Mouse (Mus musculus): ENCODE data around the gene Ttc33.

DNA sequence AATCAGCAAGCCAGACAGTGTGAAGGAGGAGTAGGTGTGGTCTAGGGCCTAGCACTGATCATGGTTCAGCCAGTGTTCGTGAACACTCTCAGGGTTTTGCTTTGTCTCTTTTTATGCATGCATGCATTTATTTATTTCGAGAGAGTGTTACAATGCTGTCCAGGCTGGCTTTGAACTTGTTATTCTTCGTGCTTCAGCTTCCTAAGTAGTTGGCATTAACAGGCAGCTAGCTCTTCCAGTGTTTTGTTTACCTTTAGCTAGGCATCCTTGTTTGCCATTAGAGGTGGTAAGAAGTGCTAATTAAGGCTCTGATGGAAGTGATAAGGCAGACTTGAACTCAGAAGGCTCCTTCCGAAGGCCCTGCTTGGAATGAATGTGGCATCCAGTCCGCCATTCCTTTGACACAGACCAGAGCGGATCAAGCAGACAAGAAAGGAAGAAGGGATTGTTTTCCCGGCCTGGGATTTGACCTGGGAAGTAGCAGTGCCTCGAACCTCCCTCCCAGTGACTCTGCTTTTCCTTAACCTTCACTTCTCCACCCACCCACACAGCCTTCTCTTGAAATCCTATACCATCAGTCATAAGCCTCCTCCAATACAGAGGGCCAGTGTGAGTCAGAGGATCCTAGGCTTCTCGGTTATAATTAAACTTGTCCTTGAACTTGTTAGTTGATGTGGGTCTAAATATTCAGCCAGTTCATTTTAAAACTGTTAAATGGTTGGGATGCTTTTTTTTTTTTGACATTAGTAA is 40.0 kb upstream of the Ttc33 start:
- no peak for TF ChIP-seq EP300 (IDR thresholded peaks at IDR 0.05; ENCODE audit: low read depth)
- TF ChIP-seq CTCF (IDR thresholded peaks at IDR 0.05; ENCODE audit: low read depth), result no peak

Data from heart, postnatal 0 days (tissue).